Mouse (Mus musculus): Measurements from ENCODE around the gene Gm7138.

- TF ChIP-seq POLR2A (IDR thresholded peaks at IDR 0.05; ENCODE audit: borderline replicate concordance, extremely low read depth, insufficient read depth, insufficient read length, poor library complexity, severe bottlenecking) (no peak), CTCF (IDR thresholded peaks at IDR 0.05; ENCODE audit: borderline replicate concordance, extremely low read depth, insufficient read depth, insufficient read length) (no peak)
Observed at GRCm38 (mm10) chr10:77811743-77812142, 35.0 kb upstream of the Gm7138 start, which contains the start of gene Gm9507.
